Mouse (Mus musculus): ENCODE measurements around the gene Zscan12. TPM values are rescaled to one million over a fixed set of nuclear protein-coding genes. Genes with fewer than 3 reads are reported as not detected.
"Not testable (repeated sequence)": the region's sequence is repeated elsewhere in the genome, so short reads cannot be mapped to it uniquely, and the experiment has no call there.

Zscan12 gene
- polyA plus RNA-seq (2017; shearing (Covaris generic)): 10 to 100 TPM in 1 of 2 experiments, 1 to 10 TPM in 1; 7.7 to 10.6 TPM

DNA sequence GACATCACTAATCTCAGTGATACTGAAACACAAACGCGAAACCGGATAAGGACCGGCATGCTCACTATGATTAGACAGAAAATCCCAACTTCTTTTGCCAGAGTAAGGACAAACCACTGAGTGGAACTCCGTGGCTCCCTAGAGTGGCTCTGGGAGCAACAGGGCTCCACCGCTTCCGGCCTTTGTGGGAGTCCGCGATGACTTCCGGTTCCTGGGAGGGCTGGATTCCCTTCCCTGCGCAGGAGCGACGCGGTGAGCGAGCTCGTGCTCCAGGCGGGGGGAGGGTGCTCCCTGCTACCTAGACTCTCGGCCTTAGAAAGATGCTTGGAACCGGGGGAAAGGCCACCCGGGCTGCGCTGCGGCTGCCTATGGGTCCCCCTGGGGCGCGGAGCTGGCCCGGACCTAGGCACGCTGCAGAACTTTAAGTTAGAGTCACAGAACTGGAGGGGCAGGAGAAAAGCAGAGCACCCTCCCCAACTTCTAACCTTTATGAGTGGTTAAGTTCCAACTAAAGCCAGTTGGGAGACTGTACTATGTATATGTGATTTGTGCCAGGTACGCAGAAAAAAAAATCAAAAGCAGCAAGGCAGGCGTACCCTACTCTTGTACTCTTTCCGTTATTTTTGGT is at the start of gene Zscan12:
TSS of gene Zscan12 (plus strand) at position 200 of the 628 bp plus-strand sequence.
- peak; percentile 83 for ATAC-seq

DNA sequence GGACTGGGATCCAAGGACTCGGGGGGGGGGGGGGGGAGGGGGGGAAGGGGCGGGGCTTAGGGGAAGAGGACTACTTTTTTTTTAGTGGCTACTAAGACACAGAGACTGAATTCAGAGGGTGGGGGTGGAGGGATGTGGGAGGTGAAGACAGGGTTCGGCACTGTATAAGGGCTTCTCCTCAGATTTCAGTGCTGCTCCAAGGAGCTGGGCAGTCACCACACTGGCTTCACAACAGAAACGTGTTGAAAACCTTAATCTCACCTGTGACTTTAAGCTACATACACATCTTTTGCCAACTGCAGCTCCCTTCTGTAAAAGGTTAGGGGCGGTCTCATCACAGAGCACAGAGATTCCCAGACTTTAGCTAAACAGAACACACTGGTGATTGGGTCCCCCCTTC is 49.8 kb upstream of the Zscan12 start:
- ATAC-seq: no peak

DNA sequence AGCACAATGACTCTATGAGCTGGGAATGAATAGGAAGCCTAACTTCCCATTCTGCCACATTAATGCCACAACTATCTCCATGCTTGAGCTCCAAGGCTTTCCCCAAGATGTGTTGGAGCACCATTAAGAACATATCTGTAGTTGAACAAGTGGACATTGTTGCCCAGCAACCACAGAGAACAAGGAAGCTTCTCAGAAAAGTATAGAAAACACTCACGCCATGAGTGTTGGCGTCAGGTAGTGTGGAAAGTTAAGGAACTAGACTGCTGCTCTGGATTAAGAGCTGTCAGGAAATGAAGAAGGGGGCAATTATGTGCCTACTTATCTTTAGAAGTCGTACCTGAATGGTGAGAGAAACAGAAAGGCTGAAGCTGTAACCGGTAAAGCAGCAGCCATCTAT is 48.7 kb upstream of the Zscan12 start:
- no peak for ATAC-seq

DNA sequence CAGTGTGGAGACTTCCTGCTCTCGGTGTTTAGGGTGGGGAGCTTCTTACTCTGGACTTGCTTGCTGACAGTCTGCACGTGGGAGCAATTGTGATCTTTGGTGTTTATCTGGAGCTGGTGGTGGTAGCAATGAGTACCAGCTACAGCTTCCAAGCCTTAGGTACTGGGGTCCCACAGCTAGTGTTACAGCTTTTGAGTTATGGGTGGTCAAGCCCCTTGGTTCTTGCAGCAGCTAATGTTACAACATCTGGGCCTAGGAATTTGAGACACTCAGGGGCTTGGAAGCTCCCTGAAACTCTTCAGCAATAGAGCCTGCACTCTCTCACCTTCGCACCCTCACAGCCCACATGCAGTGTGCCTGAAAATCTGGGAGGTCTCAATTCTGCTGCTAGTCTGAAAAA is 42.4 kb upstream of the Zscan12 start:
- no peak for ATAC-seq

DNA sequence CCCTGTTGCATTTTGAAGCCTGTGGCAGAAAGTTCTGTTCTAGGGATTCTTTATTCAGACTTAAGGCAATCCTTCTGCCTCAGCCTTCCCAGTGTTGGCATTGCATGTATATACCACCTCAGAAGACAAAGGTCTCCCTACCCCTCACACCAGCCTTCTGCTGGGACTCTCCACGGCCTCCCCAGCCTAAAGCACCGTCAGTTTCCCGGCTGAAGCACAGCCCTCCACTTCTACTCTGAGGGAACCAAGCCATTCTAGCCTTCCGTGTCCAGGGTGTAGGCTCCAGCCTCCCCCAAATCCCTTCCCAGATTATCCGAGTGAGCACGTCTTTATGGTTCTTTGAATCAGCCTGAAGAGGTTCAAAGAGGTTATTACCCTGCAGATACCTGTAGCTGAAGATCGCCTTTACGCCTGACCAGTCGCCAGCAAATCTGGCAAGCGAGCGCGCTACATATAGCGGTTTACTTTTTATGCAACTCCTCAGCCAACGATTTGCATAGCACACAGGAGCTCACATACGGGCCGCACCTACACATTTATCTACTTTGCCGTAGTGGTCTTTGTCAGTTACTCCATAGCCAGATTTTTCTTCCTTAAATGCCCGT is 40.6 kb upstream of the Zscan12 start:
- ATAC-seq: no peak

DNA sequence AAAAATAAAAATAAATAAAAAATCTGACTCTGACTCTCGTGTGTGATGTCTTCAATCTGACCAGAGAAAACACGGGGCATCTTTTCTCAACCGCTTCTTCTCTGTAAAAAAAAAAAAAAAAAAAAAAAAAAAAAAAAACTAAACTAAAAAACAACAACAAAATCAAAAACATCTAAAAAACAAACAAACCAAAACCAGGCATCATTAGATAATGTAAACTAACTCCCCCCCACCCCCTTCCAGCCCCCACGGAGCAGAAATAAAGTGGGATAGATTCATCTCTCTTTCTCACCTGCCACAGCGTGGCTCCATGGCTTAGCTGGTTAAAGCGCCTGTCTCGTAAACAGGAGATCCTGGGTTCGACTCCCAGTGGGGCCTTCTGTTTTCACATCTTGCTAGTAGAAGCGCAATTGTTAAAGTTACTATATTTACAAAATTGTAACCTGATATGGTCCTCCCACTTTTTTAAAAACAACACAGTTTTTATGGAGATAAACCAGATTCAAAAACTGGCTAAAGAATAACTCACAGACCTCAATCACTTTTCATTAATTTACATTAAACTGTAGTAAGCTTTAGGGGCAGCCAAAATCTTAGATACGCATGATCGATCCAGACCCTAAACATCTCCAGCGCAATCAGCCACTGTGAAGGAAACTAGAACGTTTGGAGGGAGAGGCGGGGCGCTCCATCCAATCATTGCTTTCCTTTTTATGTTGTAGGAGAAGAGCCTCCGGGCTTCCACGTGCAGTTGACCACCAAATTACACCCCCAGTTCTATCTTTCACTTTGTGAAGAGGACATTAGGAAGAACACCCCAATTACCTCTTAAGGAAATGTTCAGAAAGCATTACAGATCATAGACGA is 39.9 kb upstream of the Zscan12 start:
- no peak for ATAC-seq

DNA sequence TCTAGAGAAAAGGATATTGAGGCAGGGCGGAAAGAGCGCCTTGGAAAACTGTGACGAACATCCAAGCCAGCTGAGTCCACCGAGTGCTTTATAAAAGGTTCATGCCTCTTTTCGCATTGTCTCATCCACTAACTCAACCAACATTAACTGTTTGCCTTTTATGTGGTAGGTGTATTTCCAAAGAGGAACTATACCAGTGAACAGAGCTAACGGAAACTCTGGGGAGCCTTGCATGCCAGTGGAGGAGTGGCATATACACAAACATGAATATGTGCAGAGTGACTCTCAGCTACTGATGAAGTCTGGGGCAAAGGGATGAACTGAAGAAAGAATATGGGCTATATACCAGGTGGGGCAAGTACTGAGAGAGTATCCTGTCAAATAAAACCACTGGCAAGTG is 39.2 kb upstream of the Zscan12 start:
- ATAC-seq: no peak

DNA sequence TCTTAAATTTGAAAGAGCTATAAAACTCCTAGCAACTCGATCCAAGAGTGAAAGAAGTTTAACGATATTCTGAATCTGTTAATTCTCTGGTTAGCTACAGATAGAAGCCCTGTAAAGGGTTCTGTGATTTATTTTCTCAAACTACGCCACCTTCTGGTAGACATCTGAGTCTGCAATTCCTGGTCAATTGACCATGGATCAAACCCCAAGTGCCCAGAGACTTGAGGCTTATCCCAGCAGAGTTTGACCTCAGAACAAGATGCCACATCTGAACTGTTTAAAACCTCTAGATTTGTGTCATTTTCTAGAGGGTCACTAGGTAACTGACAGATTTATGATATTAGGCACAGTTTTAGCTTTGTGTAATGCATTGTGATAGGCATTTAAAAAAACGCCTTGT is 36.4 kb upstream of the Zscan12 start:
- no peak for ATAC-seq

DNA sequence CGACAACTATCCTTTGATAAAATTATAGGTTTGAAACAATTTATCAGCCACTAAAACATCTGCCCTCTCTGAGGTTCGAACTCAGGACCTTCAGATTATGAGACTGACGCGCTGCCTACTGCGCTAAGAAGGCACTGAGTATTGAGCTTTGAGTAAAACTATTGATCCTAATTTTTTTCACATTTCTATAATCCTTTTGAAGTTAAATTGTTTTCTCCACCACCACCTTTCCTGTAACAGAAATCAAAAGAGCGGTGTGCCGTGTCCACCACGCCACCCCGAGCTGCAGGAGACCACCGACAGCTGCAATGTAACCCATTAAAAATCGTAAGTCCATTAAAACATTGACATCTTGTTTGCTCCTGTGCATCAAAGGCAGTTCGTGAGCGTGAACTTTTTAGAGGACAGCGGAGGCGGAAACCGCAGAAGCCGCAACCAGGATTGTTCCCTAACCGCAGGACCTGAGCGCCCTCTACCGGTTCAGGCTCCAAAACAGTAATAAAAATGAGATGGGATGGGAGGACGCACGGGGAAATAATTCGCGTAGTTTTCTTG is 35.9 kb upstream of the Zscan12 start:
- no peak for ATAC-seq

DNA sequence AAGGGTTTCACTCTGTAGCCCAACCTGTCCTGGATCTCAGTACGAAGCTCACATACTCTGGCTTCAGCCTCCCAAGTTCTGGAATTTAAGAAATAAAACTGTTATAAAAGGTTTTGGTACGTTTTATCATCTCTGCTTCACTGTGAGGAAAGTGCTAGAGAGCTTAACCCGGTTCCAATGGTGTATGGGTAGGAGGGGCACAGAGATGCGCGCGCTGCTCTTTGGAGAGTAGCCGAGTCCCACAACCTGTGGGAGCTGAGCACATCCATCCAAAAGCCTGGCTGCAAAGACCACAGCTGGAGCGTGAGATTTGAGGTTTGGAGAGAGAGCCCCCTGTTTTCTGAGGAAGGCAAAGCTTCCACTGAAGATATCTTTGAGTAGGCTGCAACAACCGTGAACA is 35.2 kb upstream of the Zscan12 start:
- ATAC-seq: no peak

DNA sequence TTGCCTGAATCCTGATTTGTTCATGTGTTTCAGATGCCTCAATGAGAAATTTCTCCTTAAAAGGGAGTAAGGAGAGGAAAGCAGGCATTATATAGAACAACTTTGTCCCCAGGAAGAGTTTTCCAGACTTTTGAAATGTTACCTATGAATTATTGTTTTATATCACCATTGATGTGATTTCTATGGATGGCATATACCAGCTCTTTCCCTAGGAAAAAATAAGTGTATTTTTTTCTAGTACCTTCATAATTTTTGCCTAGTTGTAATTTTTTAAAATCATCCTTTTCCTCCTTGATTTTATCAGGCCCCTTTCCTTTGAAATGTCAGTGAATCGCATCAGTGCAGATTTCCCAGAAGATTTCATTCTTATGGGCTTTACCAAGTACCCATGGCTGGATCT is 16.0 kb upstream of the Zscan12 start, which contains the start of gene Olfr1367:
TSS of gene Olfr1367 (plus strand) at position 301 of the 400 bp plus-strand sequence.
- no peak for ATAC-seq

DNA sequence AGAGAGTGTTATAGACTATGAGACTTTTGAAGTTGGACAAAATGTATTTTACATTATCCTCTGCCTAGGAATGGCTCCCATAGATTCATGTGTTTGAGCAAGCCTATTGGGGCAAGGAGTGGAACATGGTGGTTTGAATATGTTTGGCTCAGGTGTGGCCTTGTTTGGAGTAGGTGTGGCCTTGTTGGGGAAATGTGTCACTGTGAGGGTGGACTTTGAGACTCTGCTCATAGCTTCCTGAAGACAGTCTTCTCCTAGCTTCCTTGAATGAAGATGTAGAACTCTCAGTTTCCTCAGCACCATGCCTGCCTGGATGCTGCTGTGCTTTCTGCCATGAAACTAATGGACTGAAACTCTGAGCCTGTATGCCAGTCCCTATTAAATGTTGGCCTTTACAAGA is 12.0 kb upstream of the Zscan12 start:
- no peak for ATAC-seq

DNA sequence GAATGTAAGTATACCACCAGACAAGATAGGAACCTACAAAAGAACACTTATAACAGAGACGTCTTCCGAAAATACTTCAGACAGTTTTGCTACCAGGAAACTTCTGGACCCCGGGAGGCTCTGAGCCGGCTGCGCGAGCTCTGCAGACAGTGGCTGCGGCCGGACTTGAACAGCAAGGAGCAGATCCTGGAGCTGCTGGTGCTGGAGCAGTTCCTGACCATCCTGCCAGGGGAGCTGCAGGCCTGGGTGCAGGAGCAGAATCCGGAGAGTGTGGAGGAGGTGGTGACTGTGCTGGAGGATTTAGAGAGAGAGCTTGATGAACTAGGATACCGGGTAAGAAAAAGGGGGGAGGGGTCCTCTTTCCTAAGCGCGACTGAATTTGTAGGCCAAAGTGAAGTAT is 1.1 kb downstream of the Zscan12 start:
- ATAC-seq: no peak

DNA sequence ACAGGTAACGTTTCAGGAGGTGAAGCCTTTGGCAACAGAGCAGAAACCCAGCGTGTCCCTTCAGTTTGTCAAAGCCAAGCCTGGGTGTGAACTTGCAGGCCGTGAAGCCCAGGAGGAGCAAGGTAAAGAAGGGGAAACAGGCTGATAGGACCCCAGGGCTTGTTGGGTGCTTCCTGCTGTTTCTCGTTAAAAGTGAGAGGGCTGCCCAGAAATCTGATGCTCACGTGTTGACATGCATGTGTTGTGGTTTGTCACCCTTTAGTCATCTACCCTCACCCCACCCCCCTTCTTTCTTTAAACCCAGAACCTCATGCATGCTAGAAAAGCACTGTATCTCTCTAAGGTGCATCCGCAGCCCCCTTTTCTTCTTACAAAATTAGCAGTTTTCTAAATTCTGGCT is 4.0 kb downstream of the Zscan12 start:
- ATAC-seq: peak; percentile 74

DNA sequence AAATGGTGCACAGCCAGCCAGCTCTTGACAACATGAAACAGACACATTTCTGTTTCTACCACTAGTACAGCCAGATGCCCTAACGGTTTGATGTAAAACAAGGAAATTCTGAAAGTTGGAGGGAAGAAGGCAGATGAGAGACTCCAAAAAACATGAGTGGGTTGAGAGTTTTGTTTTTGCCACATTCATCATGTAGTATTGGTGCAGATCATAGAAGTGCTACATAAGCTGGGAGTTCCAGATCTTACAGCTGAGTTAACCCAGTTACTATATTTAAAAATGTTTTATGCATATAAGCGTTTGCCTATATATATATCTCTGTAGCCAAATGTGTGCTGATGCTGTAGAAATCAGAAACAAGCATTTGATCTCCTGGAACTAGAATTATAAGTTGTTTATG is 10.1 kb downstream of the Zscan12 start:
- no peak for ATAC-seq

DNA sequence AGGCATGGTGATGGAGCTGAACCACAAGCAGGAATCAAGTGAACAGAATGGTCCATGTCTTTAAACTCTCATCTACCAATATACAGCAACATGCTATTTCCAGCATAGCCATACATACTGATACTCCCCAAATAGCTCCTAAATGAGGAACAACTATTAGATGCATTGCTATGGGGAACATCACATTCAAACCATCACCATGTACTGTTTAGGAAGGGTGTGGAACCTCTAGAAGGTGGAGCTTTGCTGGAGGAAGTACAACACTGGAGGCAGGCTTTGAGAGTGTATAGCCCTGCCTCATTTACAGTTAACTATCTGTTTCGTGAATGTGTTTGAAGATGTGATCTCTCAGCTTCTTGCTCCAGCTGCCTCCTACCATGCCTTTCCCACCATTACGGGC is 15.2 kb downstream of the Zscan12 start:
- no peak for ATAC-seq

DNA sequence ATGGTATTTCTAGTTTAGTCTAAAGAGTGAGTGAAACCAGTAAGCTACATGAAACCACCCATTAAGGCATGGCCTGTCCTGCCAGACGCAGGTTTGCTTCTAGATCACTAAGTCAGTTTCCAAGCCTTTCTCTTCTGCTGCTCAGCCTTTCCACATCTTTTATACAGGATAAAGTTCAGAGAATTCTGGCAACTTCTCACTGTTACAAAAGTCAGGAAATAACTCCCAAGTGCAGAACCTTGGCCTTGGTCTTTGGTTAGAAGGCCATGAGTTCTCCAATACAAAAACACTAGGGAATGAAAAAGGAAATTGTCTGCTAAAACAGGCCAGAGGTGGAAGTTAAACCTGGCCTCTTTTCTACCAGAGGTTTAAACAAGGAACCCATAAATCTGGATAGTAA is 32.6 kb downstream of the Zscan12 start:
- no peak for ATAC-seq

DNA sequence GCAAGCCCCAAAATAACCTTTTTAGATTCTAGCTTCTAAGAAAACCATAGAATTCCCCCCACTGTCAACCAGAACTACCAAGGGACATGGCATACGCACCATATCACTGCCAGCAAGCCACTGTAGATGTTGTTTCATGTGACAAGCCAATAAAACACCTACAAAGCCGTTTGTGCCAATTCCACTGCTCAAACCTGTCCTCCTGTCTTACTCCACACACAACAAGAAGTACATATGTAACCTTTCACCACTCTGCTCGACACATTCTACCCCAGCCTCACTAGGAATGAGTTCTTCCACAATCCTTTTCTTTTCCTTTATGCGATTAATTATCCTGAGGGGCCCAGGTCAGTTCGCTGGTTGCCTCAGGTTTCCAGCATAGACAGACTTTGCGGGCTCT is 33.0 kb downstream of the Zscan12 start:
- no peak for ATAC-seq

DNA sequence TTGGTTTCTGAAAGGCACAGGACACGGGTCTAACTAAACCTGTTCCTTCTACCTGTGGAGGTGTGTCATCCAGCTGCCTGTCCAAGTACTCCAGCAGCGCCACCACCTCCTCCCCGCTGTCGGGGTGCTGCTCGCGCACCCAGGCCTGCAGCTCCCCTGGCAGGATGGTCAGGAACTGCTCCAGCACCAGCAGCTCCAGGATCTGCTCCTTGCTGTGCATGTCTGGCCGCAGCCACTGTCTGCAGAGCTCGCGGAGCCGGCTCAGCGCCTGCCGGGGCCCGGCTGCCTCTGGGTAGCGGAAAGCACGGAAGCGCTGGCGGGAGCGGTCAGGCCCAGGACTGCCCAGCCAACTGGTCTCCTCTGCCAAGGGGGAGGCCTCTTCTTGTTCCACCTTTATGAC is 33.4 kb downstream of the Zscan12 start:
- not testable (repeated sequence) for ATAC-seq

DNA sequence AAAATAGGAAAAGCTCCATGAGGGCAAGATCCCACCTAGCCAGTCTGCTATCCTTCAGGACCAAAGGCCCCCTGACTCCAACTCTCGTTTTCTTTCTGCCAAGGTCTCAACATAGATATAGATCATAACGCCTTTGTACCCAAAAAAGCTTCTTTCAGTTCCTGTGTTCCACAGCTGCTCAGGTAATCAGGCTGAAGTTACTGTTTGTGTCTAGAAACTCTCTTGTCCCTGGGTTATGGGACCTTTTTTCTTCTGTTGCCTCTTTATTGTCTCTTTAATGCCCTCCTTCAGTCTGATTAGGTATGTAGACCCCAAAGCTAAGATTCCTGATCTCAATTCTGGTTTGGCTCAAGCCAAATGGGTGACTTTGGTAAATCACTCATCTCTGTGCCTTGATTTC is 34.9 kb downstream of the Zscan12 start:
- ATAC-seq: no peak

DNA sequence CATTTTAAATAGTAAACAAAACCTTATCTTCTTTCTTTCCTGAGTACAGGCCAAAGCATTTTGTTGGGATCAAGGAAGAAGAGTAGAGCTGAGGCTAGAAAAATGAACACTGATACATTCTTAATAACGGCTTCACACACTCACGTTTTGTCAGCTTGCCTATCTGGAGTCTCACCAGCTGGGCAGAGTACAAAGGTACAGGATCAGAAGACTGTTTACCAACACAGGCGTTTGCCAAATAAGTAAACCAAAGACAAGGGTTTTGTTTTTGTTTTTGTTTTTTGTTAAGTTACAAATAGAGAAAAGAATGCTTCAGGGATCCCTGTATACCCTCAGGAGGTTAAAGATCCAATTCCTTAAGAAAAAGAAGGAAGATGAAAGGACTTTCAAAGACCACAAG is 38.5 kb downstream of the Zscan12 start:
- ATAC-seq: no peak

DNA sequence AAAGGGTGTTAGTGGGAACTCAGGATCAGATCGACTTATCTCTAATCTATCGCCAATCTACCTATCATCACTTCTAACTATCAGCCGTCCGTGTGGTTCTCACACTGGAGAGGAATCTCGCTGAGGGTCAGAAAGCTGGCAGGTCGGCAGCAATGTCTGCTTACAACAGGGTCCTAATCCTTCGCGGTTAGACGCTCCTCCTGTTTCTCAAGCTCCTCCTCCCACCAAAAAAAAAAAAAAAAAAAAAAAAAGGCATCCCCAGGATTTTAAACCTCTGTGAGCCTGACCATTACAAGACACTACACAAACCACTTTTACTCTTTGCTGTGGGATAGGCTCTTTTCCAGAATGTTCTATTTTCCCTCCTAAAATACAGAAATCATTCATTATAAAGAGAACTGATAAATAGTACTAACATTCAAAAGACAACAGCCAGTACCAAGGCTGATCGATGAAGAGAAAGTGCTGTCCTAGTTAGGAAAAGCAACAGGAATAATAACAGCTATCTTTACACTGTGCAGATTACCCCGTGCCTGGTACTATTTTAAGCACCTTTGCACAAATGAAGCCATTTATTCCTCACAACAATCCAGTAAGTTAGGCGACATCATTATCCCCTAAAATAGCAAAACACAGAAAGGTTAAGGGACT is 39.1 kb downstream of the Zscan12 start:
- no peak for ATAC-seq

DNA sequence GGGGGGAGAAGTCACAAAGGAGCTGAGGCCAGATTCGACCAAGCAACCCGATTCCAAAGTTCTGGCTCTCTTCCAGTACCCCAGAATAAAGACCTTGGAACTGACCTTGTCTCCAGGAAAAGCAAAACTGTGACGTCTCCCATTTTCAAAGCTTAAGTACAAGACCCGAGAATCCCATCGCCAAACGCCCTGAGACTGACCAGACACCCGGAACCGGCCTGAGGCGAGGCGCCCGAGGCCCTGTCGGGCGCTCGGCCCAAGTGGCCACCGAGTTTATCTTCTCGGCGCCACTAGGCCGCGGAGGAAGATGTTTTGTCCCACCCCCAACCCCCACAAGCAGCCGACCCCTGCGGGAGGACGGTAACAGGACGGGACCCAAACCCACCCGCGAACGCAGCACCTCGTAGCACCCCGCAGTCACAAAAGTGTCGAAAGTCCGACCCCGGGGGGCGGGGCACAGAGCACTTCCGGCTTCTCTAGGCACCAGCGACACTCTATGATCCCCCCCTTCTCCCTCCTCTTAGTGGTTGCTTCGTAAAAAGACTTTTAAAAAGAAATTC is 39.7 kb downstream of the Zscan12 start, which contains the start of gene Zkscan3:
TSS of gene Zkscan3 (minus strand) at position 469 of the 560 bp plus-strand sequence.
- peak; percentile 98 for ATAC-seq

Data from CD4-positive, CD25-positive, alpha-beta regulatory T cell, adult 4 months (primary cell).